22 mouse cellular contexts compared by ENCODE assay signal in genomic region chr8:92313707-92314106, GRCm38 (mm10). TPM values are rescaled to one million over a fixed set of nuclear protein-coding genes. Genes with fewer than 3 reads are reported as not detected.
A peak's percentile ranks its signal among the peaks of the same experiment; 100 is the strongest.
DNase-seq lines count a peak whose midpoint lies in the region; ATAC-seq and TF ChIP-seq lines count a peak whose summit lies in the region.
"Had no signal": no experiment of that assay in that cellular context is flagged by ENCODE, and none has a peak within 500 bp of the region (broad histone marks: within the 10 kb centered on the region; RNA-seq: fewer than 3 reads in every experiment).

No protein-coding gene starts in this region.

- peak; percentile 88 for TF ChIP-seq EP300 in lung, postnatal 0 days (IDR thresholded peaks at IDR 0.05)

- H3K36me3 ChIP-seq in lung, embryonic 14.5 days (ENCODE audit: insufficient read depth): no peaks in the 10 kb centered on the region
- no peaks in the 10 kb centered on the region for H3K36me3 ChIP-seq in lung, postnatal 0 days (ENCODE audit: insufficient read depth, low read length)
- no peaks in the 10 kb centered on the region for H3K36me3 ChIP-seq in hindbrain, embryonic 11.5 days (ENCODE audit: control insufficient read depth, insufficient read depth, low read length)
- H3K36me3 ChIP-seq: embryonic facial prominence, embryonic 13.5 days; embryonic facial prominence, embryonic 15.5 days; forebrain, embryonic 10.5 days; forebrain, embryonic 12.5 days had no signal

- H3K4me2 ChIP-seq in lung, embryonic 14.5 days: no peak overlapping the region
- no peak overlapping the region for H3K4me2 ChIP-seq in lung, postnatal 0 days (replicated peaks; ENCODE audit: low read depth, low read length)
- H3K4me2 ChIP-seq in hindbrain, embryonic 11.5 days (replicated peaks; ENCODE audit: low read depth, low read length): no peak overlapping the region
- H3K4me2 ChIP-seq: embryonic facial prominence, embryonic 13.5 days; embryonic facial prominence, embryonic 15.5 days; forebrain, embryonic 12.5 days had no signal

- no peak overlapping the region for H3K27ac ChIP-seq in lung, embryonic 14.5 days (ENCODE audit: low read depth)
- H3K27ac ChIP-seq in lung, postnatal 0 days (ENCODE audit: low read length): no peak overlapping the region
- no peak overlapping the region for H3K27ac ChIP-seq in hindbrain, embryonic 11.5 days (ENCODE audit: low read depth, low read length)
- H3K27ac ChIP-seq: embryonic facial prominence, embryonic 13.5 days; embryonic facial prominence, embryonic 15.5 days; forebrain, embryonic 10.5 days; forebrain, embryonic 12.5 days had no signal

- TF ChIP-seq CTCF in lung, embryonic 14.5 days (IDR thresholded peaks at IDR 0.05; ENCODE audit: low read depth): no peak
- TF ChIP-seq CTCF in lung, adult 2 months (IDR thresholded peaks at IDR 0.05; ENCODE audit: insufficient read depth, low read length): no peak
- TF ChIP-seq CTCF in lung, postnatal 0 days (IDR thresholded peaks at IDR 0.05): no peak

- no peak for TF ChIP-seq POLR2A in lung, adult 2 months (IDR thresholded peaks at IDR 0.05; ENCODE audit: borderline replicate concordance, extremely low read depth, low read depth, low read length)

- H3K9me3 ChIP-seq in lung, embryonic 14.5 days (ENCODE audit: low read depth, low read length): no peaks in the 10 kb centered on the region
- no peaks in the 10 kb centered on the region for H3K9me3 ChIP-seq in lung, postnatal 0 days (ENCODE audit: low read length)
- no peaks in the 10 kb centered on the region for H3K9me3 ChIP-seq in hindbrain, embryonic 11.5 days (ENCODE audit: control insufficient read depth, low read length)
- H3K9me3 ChIP-seq: embryonic facial prominence, embryonic 13.5 days; embryonic facial prominence, embryonic 15.5 days; forebrain, embryonic 10.5 days; forebrain, embryonic 12.5 days had no signal

- WGBS in lung, embryonic 14.5 days: 54% methylated on average over 3 of the region's 3 CpGs
- 65% methylated on average over 3 of the region's 3 CpGs for WGBS in lung, adult 2 months
- WGBS in lung, postnatal 0 days: 49% methylated on average over 3 of the region's 3 CpGs
- WGBS in hindbrain, embryonic 11.5 days: 85% methylated on average over 3 of the region's 3 CpGs

- DNase-seq in lung, embryonic 14.5 days: peak; percentile 35
- no peak for DNase-seq in lung, adult 2 months
- peak; percentile 77 for DNase-seq in lung, postnatal 0 days (ENCODE audit: low spot score)
- DNase-seq in lung, postnatal 14 days: no peak
- DNase-seq in lung, postnatal 36 days: peak; percentile 57
- no peak for DNase-seq in hindbrain, embryonic 11.5 days (ENCODE audit: low spot score)
- DNase-seq: adrenal gland, adult 2 months; adrenal gland, postnatal 10 days; adrenal gland, postnatal 25 days; cerebellum, adult 11 months; cerebellum, adult 18-20 months; cerebellum, adult 8-10 months; cerebellum, adult 9-11 months; cerebellum, postnatal 14 days; cerebellum, postnatal 36 days; embryo, embryonic 11 days had no signal

- H3K9ac ChIP-seq in lung, embryonic 14.5 days: no peak overlapping the region
- H3K9ac ChIP-seq in lung, postnatal 0 days (replicated peaks; ENCODE audit: low read depth): no peak overlapping the region
- H3K9ac ChIP-seq in hindbrain, embryonic 11.5 days (ENCODE audit: low read depth, low read length): no peak overlapping the region
- H3K9ac ChIP-seq: embryonic facial prominence, embryonic 13.5 days; embryonic facial prominence, embryonic 15.5 days; forebrain, embryonic 12.5 days had no signal

- ATAC-seq in lung, embryonic 14.5 days (ENCODE audit: insufficient read depth): no peak
- peak; percentile 86 for ATAC-seq in lung, postnatal 0 days
- ATAC-seq in hindbrain, embryonic 11.5 days (ENCODE audit: low FRiP score): no peak
- ATAC-seq: forebrain, embryonic 14.5 days had no signal

- H3K4me1 ChIP-seq in lung, embryonic 14.5 days (ENCODE audit: insufficient read depth): peaks cover 5% of the 10 kb centered on the region; the same call in 1 of the 2 replicates
- H3K4me1 ChIP-seq in lung, adult 2 months (ENCODE audit: control insufficient read depth, insufficient read depth, low read length): no peaks in the 10 kb centered on the region
- peaks cover 4% of the 10 kb centered on the region; the same call in 1 of the 2 replicates for H3K4me1 ChIP-seq in lung, postnatal 0 days (ENCODE audit: insufficient read depth, low read depth, low read length)
- no peaks in the 10 kb centered on the region for H3K4me1 ChIP-seq in hindbrain, embryonic 11.5 days (replicated peaks; ENCODE audit: control insufficient read depth, insufficient read depth, low read length)
- H3K4me1 ChIP-seq: embryonic facial prominence, embryonic 15.5 days; forebrain, embryonic 12.5 days had no signal

- H3K4me3 ChIP-seq in lung, embryonic 14.5 days (ENCODE audit: low read depth, low read length): no peak overlapping the region
- H3K4me3 ChIP-seq in lung, adult 2 months (replicated peaks; ENCODE audit: extremely low read depth, low read depth, low read length): no peak overlapping the region
- no peak overlapping the region for H3K4me3 ChIP-seq in lung, postnatal 0 days (ENCODE audit: low read depth, low read length)
- H3K4me3 ChIP-seq in hindbrain, embryonic 11.5 days (ENCODE audit: low read depth, low read length): no peak overlapping the region
- H3K4me3 ChIP-seq: embryonic facial prominence, embryonic 13.5 days; embryonic facial prominence, embryonic 15.5 days; erythroblast, embryonic 14.5 days; forebrain, embryonic 10.5 days; forebrain, embryonic 12.5 days had no signal

- H3K27me3 ChIP-seq in lung, embryonic 14.5 days (ENCODE audit: insufficient read depth, low read length): peaks cover 60% of the 10 kb centered on the region
- 0 out of 2 replicates have a peak, but pooled peaks cover 12% of the 10 kb centered on the region for H3K27me3 ChIP-seq in lung, postnatal 0 days (replicated peaks; ENCODE audit: insufficient read depth, low read length)
- no peaks in the 10 kb centered on the region for H3K27me3 ChIP-seq in hindbrain, embryonic 11.5 days (ENCODE audit: control insufficient read depth, insufficient read depth, low read length)
- H3K27me3 ChIP-seq: embryonic facial prominence, embryonic 13.5 days; embryonic facial prominence, embryonic 15.5 days; forebrain, embryonic 12.5 days had no signal

RNA-seq across cellular contexts. Expression of gene Irx5, which starts 43.7 kb away (rescaled TPM):
- 18.5 and 22.4 TPM in 2 replicates for polyA plus RNA-seq in lung, embryonic 14.5 days (2014; fragmentation: Nextera tagmentation; extraction: Ambion mirVana)
- 34.3 and 43.7 TPM in 2 replicates for polyA plus RNA-seq in lung, adult 2 months (2012; rRNA removed)
- polyA plus RNA-seq in lung, postnatal 0 days (2015; fragmentation: Nextera tagmentation; extraction: Ambion mirVana): 19.3 and 21.1 TPM in 2 replicates
- 23.2 and 25.5 TPM in 2 replicates for polyA plus RNA-seq in hindbrain, embryonic 11.5 days (2014; fragmentation: Nextera tagmentation; extraction: Ambion mirVana)

Comparison
In these comparisons a context has a peak if more than half of its experiments do, and no peak if none do; other contexts are left out.
1. DNase-seq: peak in lung, embryonic 14.5 days (single experiment), lung, postnatal 0 days (single experiment) and lung, postnatal 36 days (single experiment); none in lung, adult 2 months (single experiment), lung, postnatal 14 days (single experiment) and hindbrain, embryonic 11.5 days (single experiment).